Mouse (Mus musculus) olfactory bulb, adult 2 months (tissue): ENCODE data around the gene Cfl1. TPM values are rescaled to one million over a fixed set of nuclear protein-coding genes. Genes with fewer than 3 reads are reported as not detected.

ENCODE experiments used
- H3K27ac ChIP-seq: fragments of 200-500 bp; 2 replicates; pipeline ENCODE4 v1.5.1; 2012; ENCODE audit warnings: low read depth, low read length; ENCODE audit not compliant: insufficient read depth
- H3K4me1 ChIP-seq: fragments of 200-500 bp; 2 replicates; pipeline ENCODE4 v1.6.1; 2012; ENCODE audit warnings: low read length; ENCODE audit not compliant: control insufficient read depth, insufficient read depth
- H3K4me3 ChIP-seq: fragments of 200-500 bp; 2 replicates; pipeline ENCODE4 v1.5.1; 2012; ENCODE audit warnings: mild to moderate bottlenecking, low read depth, low read length, moderate library complexity; ENCODE audit not compliant: insufficient read depth
- CTCF ChIP-seq: fragments of 200-500 bp; IDR thresholded peaks from 2 replicates; pipeline ENCODE4 v1.5.1; 2012; ENCODE audit warnings: low read depth, mild to moderate bottlenecking, low read length, moderate library complexity; ENCODE audit not compliant: insufficient read depth
- POLR2A ChIP-seq: fragments of 200-500 bp; IDR thresholded peaks from 2 replicates; pipeline ENCODE4 v1.6.1; 2012; ENCODE audit warnings: mild to moderate bottlenecking, low read depth, low read length, moderate library complexity; ENCODE audit not compliant: insufficient read depth
- WGBS: fragments of 180-500 bp; shearing (Covaris S2); methylation state at CpG from one replicate; pipeline ENCODE4 v1.1.7; 2018; 5-methylcytosine and 5-hydroxymethylcytosine counted together
- polyA plus RNA-seq: library from polyadenylated mRNA; stranded (reverse); fragments of >200 nt; gene quantifications from 2 replicates; pipeline ENCODE4 v1.2.4, GENCODE M21; 2012; ENCODE audit warnings: low replicate concordance; ENCODE audit not compliant: missing spikeins, insufficient read depth, insufficient read length

Gene Cfl1
- polyA plus RNA-seq, 1 experiment = 1,283 TPM

- H3K4me3 ChIP-seq = peak overlapping the region; percentile 60
- peak overlapping the region; percentile 35; the same call in 1 of the 2 replicates for H3K27ac ChIP-seq
These were observed 20.9 kb downstream of the Cfl1 start for GRCm38 (mm10) chr19:5511074-5511632.

GRCm38 (mm10) chr19:5512091-5513004 lies 22.1 kb downstream of the Cfl1 start:
- peaks cover 8% of the 10 kb centered on the region for H3K4me1 ChIP-seq
- WGBS = 62% methylated on average over 12 of the region's 12 CpGs
- TF ChIP-seq POLR2A = no peak
- TF ChIP-seq CTCF = no peak
- H3K27ac ChIP-seq = no peak overlapping the region
- H3K4me3 ChIP-seq = no peak overlapping the region

More at GRCm38 (mm10) chr19:5511074-5511632, 20.9 kb downstream of the Cfl1 start:
- TF ChIP-seq CTCF (no peak), POLR2A (no peak)
- 44% methylated on average over 15 of the region's 15 CpGs for WGBS
- H3K4me1 ChIP-seq = peaks cover 8% of the 10 kb centered on the region

GRCm38 (mm10) chr19:5513005-5513349 lies 22.7 kb downstream of the Cfl1 start:
- 71% methylated on average over 3 of the region's 3 CpGs for whole genome bisulfite sequencing
- no peak overlapping the region for H3K27ac ChIP-seq
- H3K4me1 ChIP-seq = peaks cover 8% of the 10 kb centered on the region
- H3K4me3 ChIP-seq = no peak overlapping the region
- TF ChIP-seq POLR2A = no peak
- no peak for TF ChIP-seq CTCF

GRCm38 (mm10) chr19:5515840-5516777 lies 25.9 kb downstream of the Cfl1 start:
- no peak overlapping the region for H3K27ac ChIP-seq

GRCm38 (mm10) chr19:5516906-5517505 lies 26.8 kb downstream of the Cfl1 start:
- H3K27ac ChIP-seq = no peak overlapping the region
- H3K4me1 ChIP-seq = no peaks in the 10 kb centered on the region
- TF ChIP-seq POLR2A = no peak
- TF ChIP-seq CTCF = no peak
- no peak overlapping the region for H3K4me3 ChIP-seq
- WGBS = 67% methylated on average over 8 of the region's 8 CpGs

More at GRCm38 (mm10) chr19:5515840-5516777, 25.9 kb downstream of the Cfl1 start:
- no peak overlapping the region for H3K4me3 ChIP-seq
- 83% methylated on average over 7 of the region's 7 CpGs for WGBS
- peaks cover 5% of the 10 kb centered on the region for H3K4me1 ChIP-seq
- TF ChIP-seq POLR2A (no peak), CTCF (no peak)

GRCm38 (mm10) chr19:5518721-5519120 lies 28.5 kb downstream of the Cfl1 start:
- Histone ChIP-seq H3K4me3 (no peak overlapping the region), H3K4me1 (no peaks in the 10 kb centered on the region), H3K27ac (no peak overlapping the region)
- TF ChIP-seq CTCF (no peak), POLR2A (no peak)
- 93% methylated on average over 3 of the region's 3 CpGs for WGBS

GRCm38 (mm10) chr19:5525204-5525603 lies 34.9 kb downstream of the Cfl1 start:
- peaks cover 4% of the 10 kb centered on the region for H3K4me1 ChIP-seq
- no peak overlapping the region for H3K27ac ChIP-seq
- WGBS = 88% methylated on average over 5 of the region's 5 CpGs
- no peak overlapping the region for H3K4me3 ChIP-seq
- TF ChIP-seq POLR2A = no peak
- TF ChIP-seq CTCF = no peak
